Mouse (Mus musculus) heart, postnatal 0 days (tissue): Measurements from ENCODE around the gene Ndufa5. TPM values are rescaled to one million over a fixed set of nuclear protein-coding genes. Genes with fewer than 3 reads are reported as not detected.
A peak's percentile ranks its signal among the peaks of the same experiment; 100 is the strongest.

Experiments
- ATAC-seq: fragments of 200-750 bp; cut with Nextera tagmentation; 2 replicates; pipeline ENCODE4 v1.8.0; 2017; ENCODE audit warnings: low read depth, moderate number of reproducible peaks, moderate library complexity; ENCODE audit not compliant: insufficient read depth
- DNase-seq: peaks from one replicate; pipeline ENCODE4 v3.0.0-alpha.2; 2016; ENCODE audit warnings: low spot score
- H3K27ac ChIP-seq: fragments of 300-500 bp; sonication (generic); 2 replicates; pipeline ENCODE4 v1.5.1; 2014; ENCODE audit warnings: low read depth, mild to moderate bottlenecking
- H3K27me3 ChIP-seq: fragments of 300-500 bp; sonication (generic); 2 replicates; pipeline ENCODE4 v1.6.1; 2014; ENCODE audit warnings: low read length, mixed read lengths; ENCODE audit not compliant: control insufficient read depth, insufficient read depth
- H3K36me3 ChIP-seq: fragments of 300-500 bp; sonication (generic); replicated peaks from 2 replicates; pipeline ENCODE4 v1.6.1; 2014; ENCODE audit warnings: low read length, mixed read lengths; ENCODE audit not compliant: control insufficient read depth, insufficient read depth
- H3K4me1 ChIP-seq: fragments of 300-500 bp; sonication (generic); 2 replicates; pipeline ENCODE4 v1.6.1; 2014; ENCODE audit warnings: antibody characterized with exemption; ENCODE audit not compliant: control insufficient read depth, insufficient read depth
- H3K4me2 ChIP-seq: fragments of 300-500 bp; sonication (generic); 2 replicates; pipeline ENCODE4 v1.6.1; 2014; ENCODE audit warnings: low read depth, mild to moderate bottlenecking, low read length, moderate library complexity
- H3K4me3 ChIP-seq: fragments of 300-500 bp; sonication (generic); 2 replicates; pipeline ENCODE4 v1.5.1; 2014; ENCODE audit warnings: low read depth, low read length
- H3K9ac ChIP-seq: fragments of 300-500 bp; sonication (generic); replicated peaks from 2 replicates; pipeline ENCODE4 v1.6.1; 2014; ENCODE audit warnings: low read depth, low read length, mixed read lengths
- H3K9me3 ChIP-seq: fragments of 300-500 bp; sonication (generic); replicated peaks from 2 replicates; pipeline ENCODE4 v1.6.1; 2016; ENCODE audit warnings: low read length; ENCODE audit not compliant: control insufficient read depth
- CTCF ChIP-seq: IDR thresholded peaks from 2 replicates; pipeline ENCODE4 v1.5.1; 2016; ENCODE audit warnings: antibody characterized with exemption, control low read depth, low read depth
- EP300 ChIP-seq: IDR thresholded peaks from 2 replicates; pipeline ENCODE4 v1.6.1; 2016; ENCODE audit warnings: antibody characterized with exemption, low read depth
- WGBS: fragments of 180-500 bp; shearing (Covaris S2); extraction: QIAGEN DNeasy Blood & Tissue Kit; methylation state at CpG from one replicate; pipeline ENCODE4 v1.1.7; 2014; 5-methylcytosine and 5-hydroxymethylcytosine counted together
- polyA plus RNA-seq: library from polyadenylated mRNA; unstranded; fragments of >200 nt; fragmentation: Nextera tagmentation; extraction: Ambion mirVana; gene quantifications from 2 replicates; pipeline ENCODE4 v1.2.1, GENCODE M21; 2015
- total RNA-seq: library from RNA; depleted of rRNA; stranded (reverse); fragments of >200 nt; gene quantifications from 2 replicates; pipeline ENCODE4 v1.2.3, GENCODE M21; 2014; ENCODE audit warnings: low replicate concordance

The Ndufa5 gene
- total and polyA plus RNA-seq, 2 experiments from 2014 or later = 113 to 1,697 TPM

DNA sequence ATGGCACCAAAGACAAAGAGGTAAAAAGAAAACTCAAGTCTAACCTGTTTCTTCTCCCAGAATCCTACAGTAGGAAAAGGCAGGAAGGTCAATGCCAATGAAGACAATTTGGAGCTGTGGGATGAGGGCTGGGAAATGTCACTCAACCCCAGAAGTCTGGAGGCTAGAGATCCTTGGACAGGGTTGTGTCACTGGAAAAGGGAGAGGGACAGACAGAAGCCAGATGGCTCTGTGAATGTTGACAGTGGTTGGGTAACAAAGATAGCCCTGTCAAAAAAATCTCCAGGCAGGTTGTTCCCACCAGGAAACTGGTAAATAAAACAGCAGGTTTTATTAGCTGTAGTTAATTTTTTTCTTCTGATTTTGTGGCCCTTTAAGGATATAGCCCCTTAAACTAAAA is 14.6 kb upstream of the Ndufa5 start:
- Histone ChIP-seq H3K9ac (no peak overlapping the region), H3K27ac (peak overlapping the region; percentile 73), H3K4me2 (no peak overlapping the region; the same call in 1 of the 2 replicates), H3K9me3 (no peaks in the 10 kb centered on the region), H3K4me3 (no peak overlapping the region), H3K4me1 (peaks cover 17% of the 10 kb centered on the region), H3K27me3 (no peaks in the 10 kb centered on the region), H3K36me3 (no peaks in the 10 kb centered on the region)
- DNase-seq = peak; percentile 61
- no peak for TF ChIP-seq CTCF
- TF ChIP-seq EP300 = 0 out of 2 replicates have a peak, but pooled peaks have one; percentile 21
- peak; percentile 65 for ATAC-seq

- TF ChIP-seq CTCF = no peak
- DNase-seq (no peak), ATAC-seq (no peak)
- Histone ChIP-seq H3K9ac (no peak overlapping the region), H3K9me3 (no peaks in the 10 kb centered on the region), H3K27ac (no peak overlapping the region), H3K4me3 (no peak overlapping the region), H3K4me2 (no peak overlapping the region), H3K27me3 (no peaks in the 10 kb centered on the region), H3K4me1 (peaks cover 10% of the 10 kb centered on the region), H3K36me3 (no peaks in the 10 kb centered on the region)
- 61% methylated on average over 4 of the region's 4 CpGs for WGBS
Measured at GRCm38 (mm10) chr6:24540106-24540505, 12.3 kb upstream of the Ndufa5 start.

DNA sequence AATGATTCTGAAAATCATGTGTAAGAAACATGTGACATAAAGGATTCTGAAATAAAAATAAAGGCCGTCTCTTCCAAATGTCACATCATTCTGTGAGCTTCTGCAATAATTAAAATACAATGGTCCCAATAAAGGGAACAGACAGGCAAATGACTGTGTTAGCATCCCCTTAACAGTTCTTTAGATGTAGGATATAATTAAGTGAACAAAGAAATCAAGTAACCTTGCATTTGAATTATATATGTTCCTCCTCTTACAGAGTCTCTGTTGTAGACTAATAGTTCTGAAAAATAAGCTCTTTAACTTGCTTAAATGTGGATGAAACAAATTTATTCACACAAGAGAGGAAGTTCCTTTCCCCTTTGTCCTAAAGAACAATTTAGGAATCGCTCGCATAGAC is 10.6 kb upstream of the Ndufa5 start:
- Histone ChIP-seq H3K4me3 (no peak overlapping the region), H3K27me3 (no peaks in the 10 kb centered on the region), H3K27ac (no peak overlapping the region), H3K36me3 (no peaks in the 10 kb centered on the region), H3K4me1 (peaks cover 10% of the 10 kb centered on the region), H3K4me2 (no peak overlapping the region), H3K9ac (no peak overlapping the region), H3K9me3 (no peaks in the 10 kb centered on the region)
- 85% methylated on average over 3 of the region's 3 CpGs for WGBS
- TF ChIP-seq EP300 = no peak
- TF ChIP-seq CTCF = no peak
- DNase-seq (no peak), ATAC-seq (no peak)

GRCm38 (mm10) chr6:24532804-24533203 is 5.0 kb upstream of the Ndufa5 start:
- Histone ChIP-seq H3K36me3 (no peaks in the 10 kb centered on the region), H3K27me3 (no peaks in the 10 kb centered on the region), H3K4me1 (peaks cover 17% of the 10 kb centered on the region), H3K27ac (peak overlapping the region; percentile 32; the same call in 1 of the 2 replicates), H3K9ac (no peak overlapping the region), H3K9me3 (no peaks in the 10 kb centered on the region), H3K4me2 (no peak overlapping the region), H3K4me3 (no peak overlapping the region)
- WGBS = 32% methylated on average over 3 of the region's 3 CpGs
- DNase-seq = no peak
- TF ChIP-seq EP300 (no peak), CTCF (no peak)
- ATAC-seq = no peak

DNA sequence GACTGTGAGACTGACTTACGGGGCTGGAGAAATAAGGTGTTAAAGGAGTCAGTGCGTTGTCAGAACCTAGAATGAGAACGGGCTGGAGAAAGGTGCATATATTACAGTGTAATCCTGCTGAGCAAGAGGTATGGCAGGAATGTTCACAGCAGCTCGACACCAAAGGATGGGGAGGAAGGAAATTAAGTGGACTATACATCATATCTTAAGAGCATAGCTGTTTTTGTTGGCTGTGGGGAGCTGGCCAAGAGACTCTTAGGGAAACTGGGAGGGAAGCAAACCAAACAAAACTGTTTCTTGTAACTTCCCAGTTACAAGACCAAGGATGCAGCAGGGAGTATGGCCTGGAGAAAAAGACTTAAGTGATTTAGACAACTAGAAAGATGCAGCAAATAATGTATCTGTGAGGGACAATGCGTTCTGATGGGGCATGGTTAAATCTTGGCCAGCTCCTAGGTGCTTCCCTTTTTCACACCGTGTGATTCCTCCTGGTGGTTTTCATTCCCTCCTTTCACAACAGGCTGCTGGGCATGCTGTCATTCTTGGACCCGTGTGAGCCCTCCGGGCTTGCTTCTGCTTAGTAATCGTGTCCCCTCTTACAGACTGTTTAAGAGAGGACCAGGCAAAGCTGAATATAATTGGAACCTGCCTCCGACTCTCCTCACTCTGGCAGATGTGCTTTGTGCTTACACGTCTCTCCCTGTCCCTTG is 3.1 kb upstream of the Ndufa5 start:
- no peaks in the 10 kb centered on the region for H3K9me3 ChIP-seq
- H3K4me3 ChIP-seq = peak overlapping the region; percentile 30
- no peaks in the 10 kb centered on the region for H3K36me3 ChIP-seq
- peak overlapping the region; percentile 53 for H3K4me2 ChIP-seq
- TF ChIP-seq CTCF (no peak), EP300 (no peak)
- peak overlapping the region; percentile 50 for H3K27ac ChIP-seq
- ATAC-seq (no peak), DNase-seq (peak; percentile 53)
- peaks cover 26% of the 10 kb centered on the region for H3K4me1 ChIP-seq
- no peaks in the 10 kb centered on the region for H3K27me3 ChIP-seq
- H3K9ac ChIP-seq = no peak overlapping the region
- WGBS = 14% methylated on average over 11 of the region's 11 CpGs

- WGBS = 4% methylated on average over 4 of the region's 4 CpGs
- TF ChIP-seq CTCF (peak; percentile 83), EP300 (no peak)
- Histone ChIP-seq H3K4me1 (peaks cover 29% of the 10 kb centered on the region), H3K36me3 (no peaks in the 10 kb centered on the region), H3K9me3 (no peaks in the 10 kb centered on the region), H3K27ac (peak overlapping the region; percentile 50), H3K4me2 (peak overlapping the region; percentile 53), H3K4me3 (peak overlapping the region; percentile 30), H3K27me3 (no peaks in the 10 kb centered on the region), H3K9ac (no peak overlapping the region)
- ATAC-seq = peak; percentile 10; the same call in 1 of the 2 replicates
- peak; percentile 80 for DNase-seq
Measured at GRCm38 (mm10) chr6:24530166-24530565, 2.4 kb upstream of the Ndufa5 start.
